Mouse (Mus musculus): ENCODE data around the gene Icosl. TPM values are rescaled to one million over a fixed set of nuclear protein-coding genes. Genes with fewer than 3 reads are reported as not detected.
A peak's percentile ranks its signal among the peaks of the same experiment; 100 is the strongest.

Gene Icosl
- polyA plus RNA-seq, 1 experiment from 2014 or later: 0.75 TPM

DNA sequence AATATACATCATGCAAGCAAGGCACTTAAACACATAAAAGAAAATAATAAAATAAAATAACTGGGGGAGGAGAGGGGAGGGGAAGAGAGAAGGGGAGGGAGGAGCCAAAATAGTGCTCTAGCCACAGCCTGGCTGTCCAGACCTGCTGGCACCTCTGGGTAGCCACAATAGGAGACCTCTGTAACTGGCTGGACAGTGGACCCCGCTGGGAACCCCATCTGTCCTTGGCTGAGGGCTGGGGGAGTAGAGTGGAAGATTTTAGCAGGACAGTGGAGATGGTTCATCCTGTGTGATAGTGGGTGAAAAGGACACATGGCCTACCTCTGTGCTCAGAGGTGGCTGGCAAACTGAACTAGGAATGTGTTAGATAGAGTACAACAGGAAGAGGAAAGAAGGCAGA lies 24.6 kb upstream of the Icosl start:
- Histone ChIP-seq H3K4me3 (no peak overlapping the region), H3K27me3 (0 out of 2 replicates have a peak, but pooled peaks cover 8% of the 10 kb centered on the region), H3K9ac (no peak overlapping the region), H3K4me2 (no peak overlapping the region), H3K4me1 (replicated peaks) (0 out of 2 replicates have a peak, but pooled peaks cover 5% of the 10 kb centered on the region), H3K36me3 (no peaks in the 10 kb centered on the region), H3K27ac (replicated peaks) (no peak overlapping the region), H3K9me3 (no peaks in the 10 kb centered on the region)
- WGBS: 53% methylated on average over 1 of the region's 1 CpGs
- no peak for ATAC-seq (ENCODE audit: low read depth)

DNA sequence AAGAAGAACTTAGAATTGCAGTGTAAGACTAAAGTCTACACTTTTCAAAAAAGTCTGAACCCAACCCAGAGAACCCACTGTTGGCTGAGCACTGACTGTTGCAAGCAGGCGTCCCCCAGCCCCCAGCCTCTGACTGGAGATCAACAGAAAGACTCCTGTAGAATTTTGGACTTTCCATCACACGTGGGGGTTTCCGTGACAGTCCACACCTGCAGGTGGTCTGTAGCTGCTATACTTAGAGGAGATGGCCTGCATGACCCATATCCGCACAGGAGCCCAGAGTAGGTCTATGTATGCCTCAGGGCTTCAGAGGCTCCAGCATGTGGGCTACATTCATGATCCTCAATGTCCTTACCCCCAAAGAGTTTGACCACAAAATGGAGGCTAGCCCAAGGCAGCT lies 22.7 kb upstream of the Icosl start:
- H3K4me2 ChIP-seq: no peak overlapping the region
- H3K9me3 ChIP-seq: no peaks in the 10 kb centered on the region
- whole genome bisulfite sequencing: 86% methylated on average over 4 of the region's 4 CpGs

DNA sequence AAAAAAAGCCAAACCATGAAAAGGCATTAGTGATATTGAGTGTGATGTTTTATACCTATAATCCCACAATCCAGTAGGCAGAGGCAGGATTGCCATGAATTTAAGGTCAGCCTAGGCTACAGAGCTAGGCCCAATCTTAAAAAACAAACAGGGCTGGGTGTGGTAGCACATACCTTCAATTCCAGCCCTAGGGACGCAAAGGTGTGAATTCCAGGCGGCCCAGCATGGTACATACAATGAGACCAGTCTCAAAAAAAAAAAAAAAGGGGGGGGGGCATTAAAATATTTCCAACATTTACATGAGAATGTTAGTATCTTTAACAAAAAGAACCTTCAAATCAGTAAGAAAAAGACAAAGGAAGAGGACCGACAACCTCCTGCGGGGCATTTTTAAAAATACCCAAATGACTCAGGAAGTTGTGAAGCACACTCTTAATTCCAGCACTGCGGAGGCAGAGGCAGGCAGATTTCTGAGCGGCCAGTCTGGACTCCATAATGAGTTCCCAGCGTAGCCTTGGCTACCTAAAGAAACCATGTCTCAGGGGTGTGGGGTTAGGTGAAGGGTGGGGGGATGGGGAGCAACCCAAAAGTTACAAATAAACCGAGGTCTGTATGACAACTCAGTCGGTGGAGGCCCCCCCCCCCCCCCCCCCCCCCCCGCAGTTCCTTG lies 20.9 kb upstream of the Icosl start:
- Histone ChIP-seq H3K9ac (no peak overlapping the region), H3K4me1 (replicated peaks) (0 out of 2 replicates have a peak, but pooled peaks cover 3% of the 10 kb centered on the region), H3K27ac (replicated peaks) (no peak overlapping the region), H3K36me3 (no peaks in the 10 kb centered on the region), H3K4me2 (no peak overlapping the region), H3K27me3 (no peaks in the 10 kb centered on the region), H3K9me3 (no peaks in the 10 kb centered on the region), H3K4me3 (no peak overlapping the region)
- 86% methylated on average over 9 of the region's 10 CpGs for WGBS
- no peak for ATAC-seq (ENCODE audit: low read depth)

More for the DNA sequence above, 22.7 kb upstream of the Icosl start:
- Histone ChIP-seq H3K27me3 (0 out of 2 replicates have a peak, but pooled peaks cover 8% of the 10 kb centered on the region), H3K4me3 (no peak overlapping the region), H3K4me1 (replicated peaks) (0 out of 2 replicates have a peak, but pooled peaks cover 5% of the 10 kb centered on the region), H3K9ac (no peak overlapping the region), H3K36me3 (no peaks in the 10 kb centered on the region), H3K27ac (replicated peaks) (no peak overlapping the region)
- no peak for ATAC-seq (ENCODE audit: low read depth)

DNA sequence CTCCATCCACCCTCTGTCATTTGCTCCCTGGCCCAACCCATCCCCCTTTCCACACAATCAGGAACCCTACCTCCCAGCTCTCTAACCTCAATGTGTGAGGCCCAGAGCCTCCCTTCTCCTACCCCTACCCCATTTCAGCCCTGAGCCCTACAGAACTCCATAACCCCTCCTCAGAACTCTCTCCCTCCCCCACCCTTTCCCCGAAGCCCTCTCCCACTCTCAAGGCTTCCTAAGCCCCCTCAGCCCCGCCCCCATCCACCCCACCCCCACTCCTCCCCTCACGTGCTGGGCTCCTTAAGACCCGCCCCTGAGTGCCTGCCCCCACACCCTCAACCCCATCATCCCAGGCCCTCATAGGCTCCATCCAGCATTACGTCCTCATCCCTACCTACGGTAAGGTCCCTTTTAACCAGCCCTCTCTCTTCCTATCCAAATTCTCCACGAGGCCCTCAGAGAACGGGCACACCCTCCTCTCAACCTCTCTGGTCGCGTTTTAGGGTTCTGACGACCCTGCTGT lies 19.5 kb upstream of the Icosl start:
- 66% methylated on average over 11 of the region's 11 CpGs for WGBS
- Histone ChIP-seq H3K9ac (no peak overlapping the region), H3K9me3 (no peaks in the 10 kb centered on the region), H3K4me3 (no peak overlapping the region), H3K4me2 (no peak overlapping the region), H3K27me3 (no peaks in the 10 kb centered on the region), H3K36me3 (no peaks in the 10 kb centered on the region), H3K27ac (replicated peaks) (no peak overlapping the region), H3K4me1 (replicated peaks) (no peaks in the 10 kb centered on the region)
- no peak for ATAC-seq (ENCODE audit: low read depth)

DNA sequence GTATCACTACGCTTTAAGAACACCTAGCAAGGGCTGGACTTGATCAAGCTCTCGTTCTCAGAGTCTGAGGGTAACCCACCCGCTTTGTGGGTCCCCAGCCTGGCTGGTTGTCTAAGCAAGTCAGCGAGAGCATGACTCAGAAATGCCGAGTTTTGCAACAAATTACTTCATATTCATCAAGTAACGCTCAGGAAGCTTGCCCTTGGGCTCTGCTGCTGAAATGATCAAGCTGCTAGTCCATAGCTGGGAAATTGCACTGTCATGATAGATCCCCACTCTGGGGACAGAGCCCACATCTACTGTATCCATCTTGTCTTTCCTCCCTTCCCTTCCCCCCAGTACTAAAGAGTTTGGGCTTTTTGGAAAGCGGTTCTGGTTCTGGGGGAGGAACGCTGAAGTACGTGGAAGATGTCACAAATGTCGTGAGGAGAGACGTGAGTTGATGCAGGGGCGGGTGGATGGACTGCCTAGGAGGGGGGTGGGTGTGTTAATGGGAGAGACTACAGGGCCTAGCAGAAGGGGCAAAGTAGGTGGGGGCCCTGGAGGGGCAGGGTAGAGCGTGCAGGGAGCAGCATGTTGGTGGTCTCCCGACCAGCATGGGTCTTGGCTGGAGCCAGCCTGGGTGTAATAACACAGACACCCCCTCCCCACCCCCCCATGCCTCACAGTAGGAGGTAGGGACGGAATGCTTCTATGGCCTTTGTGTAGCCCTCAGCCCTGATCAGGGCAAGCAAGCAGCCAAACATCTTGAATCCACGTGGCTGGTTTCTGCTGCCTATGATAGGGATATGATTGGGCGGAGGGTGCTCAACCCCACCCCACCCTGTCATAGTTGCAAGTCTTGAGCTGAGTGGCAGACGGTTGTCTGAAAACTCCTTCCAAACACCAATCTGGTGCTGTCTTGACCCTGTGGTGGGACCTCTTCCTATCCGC lies 14.2 kb upstream of the Icosl start:
- Histone ChIP-seq H3K36me3 (no peaks in the 10 kb centered on the region), H3K27me3 (no peaks in the 10 kb centered on the region), H3K4me3 (no peak overlapping the region), H3K27ac (replicated peaks) (no peak overlapping the region), H3K9ac (no peak overlapping the region), H3K4me2 (no peak overlapping the region), H3K9me3 (no peaks in the 10 kb centered on the region), H3K4me1 (replicated peaks) (no peaks in the 10 kb centered on the region)
- 68% methylated on average over 19 of the region's 19 CpGs for WGBS
- ATAC-seq (ENCODE audit: low read depth): no peak

DNA sequence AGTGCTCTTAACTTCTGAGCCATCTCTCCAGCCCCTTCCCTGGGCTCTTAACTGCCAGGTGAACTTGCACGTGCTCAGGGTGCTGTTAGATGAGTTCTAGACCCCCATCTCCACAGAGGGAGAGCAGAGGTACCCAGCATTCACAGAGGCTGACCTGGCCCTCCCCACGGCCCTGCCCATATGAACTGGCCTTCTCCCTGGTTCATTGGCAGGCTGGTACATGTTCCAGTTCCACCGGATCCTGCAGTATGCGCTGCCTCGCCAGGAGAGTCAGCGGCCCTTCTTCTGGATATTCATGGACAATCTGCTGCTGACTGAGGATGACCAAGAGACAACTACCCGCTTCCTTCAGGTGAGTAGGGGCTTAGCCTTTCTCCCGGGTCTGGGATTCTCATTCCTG lies 12.0 kb upstream of the Icosl start:
- no peak for ATAC-seq (ENCODE audit: low read depth)
- Histone ChIP-seq H3K4me2 (no peak overlapping the region), H3K4me1 (replicated peaks) (no peaks in the 10 kb centered on the region), H3K36me3 (no peaks in the 10 kb centered on the region), H3K4me3 (no peak overlapping the region), H3K27me3 (no peaks in the 10 kb centered on the region), H3K9me3 (no peaks in the 10 kb centered on the region), H3K9ac (no peak overlapping the region), H3K27ac (replicated peaks) (no peak overlapping the region)
- WGBS: 91% methylated on average over 8 of the region's 8 CpGs

DNA sequence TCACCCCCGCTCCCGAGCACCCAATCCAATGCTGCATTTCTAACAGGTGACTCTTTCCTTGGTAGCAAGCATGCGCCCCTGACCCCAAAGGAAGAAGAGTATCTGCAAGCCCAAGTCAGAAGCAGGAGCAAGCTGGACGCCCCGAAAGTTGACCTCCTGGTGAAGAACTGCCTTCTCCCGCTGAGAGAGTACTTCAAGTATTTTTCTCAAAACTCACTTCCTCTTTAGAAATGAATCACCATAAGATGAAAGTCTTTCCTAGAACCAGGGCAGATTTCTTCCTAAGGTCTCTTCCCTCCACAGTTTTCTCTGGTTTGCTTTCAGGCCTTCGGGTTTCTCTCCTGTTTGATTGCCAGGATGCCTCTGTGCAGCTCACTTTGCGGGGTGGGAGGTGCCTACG lies 6.0 kb upstream of the Icosl start:
- Histone ChIP-seq H3K9me3 (no peaks in the 10 kb centered on the region), H3K4me2 (no peak overlapping the region), H3K27ac (replicated peaks) (no peak overlapping the region), H3K27me3 (peaks cover 8% of the 10 kb centered on the region), H3K36me3 (no peaks in the 10 kb centered on the region), H3K9ac (no peak overlapping the region), H3K4me1 (replicated peaks) (no peaks in the 10 kb centered on the region), H3K4me3 (no peak overlapping the region)
- no peak for ATAC-seq (ENCODE audit: low read depth)
- WGBS: 90% methylated on average over 9 of the region's 9 CpGs

DNA sequence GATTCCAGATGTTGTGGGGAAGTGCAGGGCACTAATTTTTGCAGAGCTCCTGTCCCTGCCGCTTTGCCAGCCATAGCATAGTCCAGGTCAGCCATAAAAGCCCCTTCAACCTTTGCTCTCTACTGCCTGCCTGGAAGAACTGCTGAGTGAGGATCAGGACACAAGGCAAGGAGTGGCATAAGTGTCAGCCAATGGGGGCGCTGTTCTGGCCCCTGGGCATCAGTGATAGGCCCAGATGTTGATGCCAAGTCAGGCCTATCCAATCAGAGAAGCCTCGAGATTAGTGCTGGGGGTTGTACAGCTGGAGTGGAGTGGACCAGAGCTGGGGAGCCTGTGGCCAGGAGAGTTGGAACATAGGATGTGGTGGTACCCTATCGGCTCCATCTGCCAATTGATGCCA lies 1.9 kb upstream of the Icosl start:
- no peaks in the 10 kb centered on the region for H3K36me3 ChIP-seq
- H3K9ac ChIP-seq: no peak overlapping the region
- H3K4me3 ChIP-seq: no peak overlapping the region
- no peak overlapping the region for H3K4me2 ChIP-seq
- no peak overlapping the region for H3K27ac ChIP-seq (replicated peaks)
- H3K27me3 ChIP-seq: peaks cover 38% of the 10 kb centered on the region
- WGBS: 31% methylated on average over 4 of the region's 4 CpGs
- H3K4me1 ChIP-seq (replicated peaks): peaks cover 16% of the 10 kb centered on the region
- H3K9me3 ChIP-seq: no peaks in the 10 kb centered on the region
- no peak for ATAC-seq (ENCODE audit: low read depth)

DNA sequence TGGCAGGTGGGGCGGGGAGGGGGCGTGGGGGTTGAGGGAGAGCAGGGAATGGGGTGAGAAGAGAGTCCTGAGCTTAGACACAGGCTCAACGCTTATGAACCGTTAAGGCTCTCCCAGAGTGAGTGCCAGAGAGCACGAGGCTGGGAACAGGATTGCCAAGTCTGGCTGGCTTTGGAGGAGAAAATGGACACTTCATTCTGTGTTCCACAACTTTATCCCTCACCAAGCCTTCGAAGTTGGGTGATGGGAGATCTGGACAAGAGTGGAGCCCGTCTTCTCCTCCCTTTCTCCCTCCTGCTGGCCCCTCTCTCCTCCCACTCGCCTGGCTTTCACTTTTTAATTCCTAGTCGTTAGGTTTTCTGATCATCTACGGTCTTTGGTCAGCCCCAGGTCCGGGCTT lies 561 bp upstream of the Icosl start:
- H3K27me3 ChIP-seq: peaks cover 38% of the 10 kb centered on the region
- H3K4me2 ChIP-seq: peak overlapping the region; percentile 99
- WGBS: 27% methylated on average over 11 of the region's 11 CpGs
- no peaks in the 10 kb centered on the region for H3K9me3 ChIP-seq
- H3K4me1 ChIP-seq (replicated peaks): peaks cover 16% of the 10 kb centered on the region
- no peak for ATAC-seq (ENCODE audit: low read depth)
- peak overlapping the region; percentile 55 for H3K4me3 ChIP-seq
- H3K9ac ChIP-seq: peak overlapping the region; percentile 69; the same call in 1 of the 2 replicates
- no peaks in the 10 kb centered on the region for H3K36me3 ChIP-seq
- H3K27ac ChIP-seq (replicated peaks): no peak overlapping the region

DNA sequence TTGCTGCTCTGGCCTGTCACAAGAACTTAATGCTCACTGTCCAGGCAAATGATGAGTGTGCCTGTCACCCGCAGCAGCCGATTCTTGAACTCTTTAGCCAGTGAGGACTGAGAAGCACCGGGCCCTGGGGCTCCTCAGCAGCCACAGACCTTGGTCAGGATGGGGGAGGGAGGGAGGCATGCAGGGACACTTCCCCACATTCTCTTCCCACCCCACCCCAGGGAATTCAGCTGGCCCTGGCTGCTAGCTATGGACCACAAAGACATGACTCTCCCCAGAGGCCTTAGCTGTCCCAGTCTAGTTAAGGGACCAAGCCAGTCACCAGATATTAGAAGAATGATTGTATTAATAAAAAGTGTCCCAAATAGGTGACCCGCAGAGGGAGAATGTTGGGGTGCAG lies 5.0 kb downstream of the Icosl start:
- H3K4me2 ChIP-seq: no peak overlapping the region
- ATAC-seq (ENCODE audit: low read depth): no peak
- 73% methylated on average over 4 of the region's 4 CpGs for whole genome bisulfite sequencing
- H3K4me3 ChIP-seq: no peak overlapping the region
- no peaks in the 10 kb centered on the region for H3K36me3 ChIP-seq
- no peak overlapping the region for H3K9ac ChIP-seq
- H3K4me1 ChIP-seq (replicated peaks): peaks cover 9% of the 10 kb centered on the region
- no peaks in the 10 kb centered on the region for H3K9me3 ChIP-seq
- H3K27ac ChIP-seq (replicated peaks): no peak overlapping the region
- H3K27me3 ChIP-seq: peaks cover 21% of the 10 kb centered on the region

DNA sequence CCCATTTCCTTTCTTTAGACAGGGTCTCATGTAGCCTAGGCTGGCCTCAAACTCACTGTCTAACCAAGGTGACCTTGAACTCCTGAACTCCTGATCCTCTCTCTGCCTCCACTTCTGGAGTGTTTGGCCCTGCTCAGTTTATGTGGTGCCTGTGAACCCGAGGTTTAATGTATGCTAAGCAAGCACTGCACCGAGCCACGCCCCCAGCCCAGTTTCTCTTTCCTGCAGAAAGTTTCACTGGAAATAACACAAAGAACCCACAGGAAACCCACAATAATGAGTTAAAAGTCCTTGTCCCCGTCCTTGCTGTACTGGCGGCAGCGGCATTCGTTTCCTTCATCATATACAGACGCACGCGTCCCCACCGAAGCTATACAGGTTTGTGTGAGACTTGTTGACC lies 5.9 kb downstream of the Icosl start:
- H3K36me3 ChIP-seq: no peaks in the 10 kb centered on the region
- no peak overlapping the region for H3K27ac ChIP-seq (replicated peaks)
- no peaks in the 10 kb centered on the region for H3K9me3 ChIP-seq
- H3K9ac ChIP-seq: no peak overlapping the region
- 0 out of 2 replicates have a peak, but pooled peaks cover 1% of the 10 kb centered on the region for H3K4me1 ChIP-seq (replicated peaks)
- no peak overlapping the region for H3K4me3 ChIP-seq
- H3K27me3 ChIP-seq: peaks cover 13% of the 10 kb centered on the region
- H3K4me2 ChIP-seq: no peak overlapping the region
- whole genome bisulfite sequencing: 83% methylated on average over 11 of the region's 11 CpGs
- no peak for ATAC-seq (ENCODE audit: low read depth)

DNA sequence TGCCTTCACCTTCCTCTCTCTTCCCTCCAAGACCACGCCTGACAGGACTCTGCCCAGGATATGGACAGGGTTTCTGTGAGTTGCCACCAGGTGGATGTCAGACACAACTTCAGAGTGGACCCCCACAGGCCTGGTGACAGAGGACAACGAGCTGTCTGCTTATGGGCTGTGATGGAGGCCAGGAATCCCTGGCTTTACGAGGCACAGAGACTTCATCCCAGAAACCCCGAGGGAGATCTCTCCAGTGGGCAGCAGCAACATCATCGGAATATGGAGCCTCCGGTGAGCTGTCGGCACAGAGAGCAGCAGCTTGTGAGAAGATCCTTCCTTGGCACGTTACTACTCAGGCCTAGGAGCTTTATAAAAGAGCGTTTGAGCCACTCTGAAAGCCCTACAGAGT lies 8.8 kb downstream of the Icosl start:
- Histone ChIP-seq H3K4me2 (no peak overlapping the region), H3K9me3 (no peaks in the 10 kb centered on the region), H3K9ac (no peak overlapping the region), H3K27ac (replicated peaks) (no peak overlapping the region), H3K36me3 (no peaks in the 10 kb centered on the region), H3K27me3 (no peaks in the 10 kb centered on the region), H3K4me3 (no peak overlapping the region), H3K4me1 (replicated peaks) (no peaks in the 10 kb centered on the region)
- ATAC-seq (ENCODE audit: low read depth): no peak
- 86% methylated on average over 9 of the region's 9 CpGs for WGBS
